ENCODE assay signal across 8 mouse cellular contexts in the genomic region with DNA sequence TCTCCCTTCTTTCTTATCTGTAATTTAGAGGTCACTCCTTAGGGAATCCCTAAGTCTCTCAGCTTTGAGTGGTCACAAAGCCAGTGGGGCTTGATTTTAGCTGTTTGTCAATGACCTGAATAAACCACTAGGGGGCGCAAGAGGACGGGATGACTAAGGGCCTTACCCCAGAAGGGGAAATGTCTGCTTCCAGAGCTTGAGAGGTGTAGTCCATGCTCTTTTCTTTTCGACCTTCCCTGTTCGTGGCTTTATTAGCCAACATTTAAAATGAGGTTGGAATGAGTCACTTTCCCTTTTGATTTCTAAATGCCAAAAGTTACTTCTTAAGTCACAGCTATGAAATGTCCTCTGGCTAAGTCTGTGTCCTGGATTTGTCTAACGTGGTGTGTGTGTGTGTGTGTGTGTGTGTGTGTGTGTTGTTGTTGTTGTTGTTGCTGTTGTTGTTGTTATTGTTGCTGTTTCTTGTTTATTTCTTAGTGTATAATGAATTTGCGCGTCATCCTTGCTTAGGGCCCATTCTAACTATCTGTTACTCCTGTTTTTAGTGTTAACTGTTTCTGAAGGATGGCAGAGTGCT.
DNase-seq lines count a peak whose midpoint lies in the region; ATAC-seq lines count a peak whose summit lies in the region.

No protein-coding gene starts in this region.

- H3K9me3 ChIP-seq in embryonic facial prominence, embryonic 11.5 days (replicated peaks; ENCODE audit: control insufficient read depth, low read length) = no peaks in the 10 kb centered on the region
- no peaks in the 10 kb centered on the region for H3K9me3 ChIP-seq in kidney, embryonic 16.5 days (ENCODE audit: low read length)
- H3K9me3 ChIP-seq in liver, embryonic 11.5 days (ENCODE audit: control insufficient read depth, low read length) = no peaks in the 10 kb centered on the region
- H3K9me3 ChIP-seq in stomach, embryonic 16.5 days (replicated peaks; ENCODE audit: control insufficient read depth, low read length) = no peaks in the 10 kb centered on the region

- peak; percentile 77 for DNase-seq in A20 (ENCODE audit: low read depth, low spot score)
- peak; percentile 91 for DNase-seq in adrenal gland, postnatal 14 days
- DNase-seq in embryonic facial prominence, embryonic 11.5 days (ENCODE audit: low spot score) = peak; percentile 90
- peak; percentile 67 to 83 for DNase-seq in heart, adult 9 months (ENCODE audit: low spot score in 2 of 2)
- DNase-seq in liver, embryonic 11.5 days (ENCODE audit: low spot score) = peak; percentile 41
- peak; percentile 69 for DNase-seq in neural tube, embryonic 10.5 days (ENCODE audit: extremely low spot score, low spot score)

- no peak; the same call in 1 of the 2 replicates for ATAC-seq in embryonic facial prominence, embryonic 11.5 days (replicated peaks; ENCODE audit: insufficient number of reproducible peaks, low FRiP score, low TSS enrichment, low read depth)
- peak; percentile 76; the same call in 1 of the 2 replicates for ATAC-seq in kidney, embryonic 16.5 days (ENCODE audit: low FRiP score, low TSS enrichment)
- ATAC-seq in liver, embryonic 11.5 days (replicated peaks; ENCODE audit: low FRiP score) = no peak
- ATAC-seq in stomach, embryonic 16.5 days (ENCODE audit: insufficient read depth, low FRiP score) = peak; percentile 83; the same call in 1 of the 2 replicates

- H3K27ac ChIP-seq in embryonic facial prominence, embryonic 11.5 days (replicated peaks; ENCODE audit: low read depth, low read length) = no peak overlapping the region
- H3K27ac ChIP-seq in kidney, embryonic 16.5 days (ENCODE audit: low read length) = no peak overlapping the region
- H3K27ac ChIP-seq in liver, embryonic 11.5 days (ENCODE audit: low read depth, low read length) = no peak overlapping the region
- H3K27ac ChIP-seq in stomach, embryonic 16.5 days (ENCODE audit: low read length) = peak overlapping the region; percentile 14; the same call in 1 of the 2 replicates

- no peak overlapping the region for H3K9ac ChIP-seq in embryonic facial prominence, embryonic 11.5 days (replicated peaks; ENCODE audit: low read length)
- no peak overlapping the region for H3K9ac ChIP-seq in kidney, embryonic 16.5 days (replicated peaks; ENCODE audit: low read length)
- no peak overlapping the region for H3K9ac ChIP-seq in liver, embryonic 11.5 days (ENCODE audit: low read depth, low read length)
- no peak overlapping the region for H3K9ac ChIP-seq in stomach, embryonic 16.5 days (ENCODE audit: low read length)

- H3K4me3 ChIP-seq in embryonic facial prominence, embryonic 11.5 days (ENCODE audit: low read depth, low read length) = no peak overlapping the region
- H3K4me3 ChIP-seq in kidney, embryonic 16.5 days (ENCODE audit: low read length) = no peak overlapping the region
- no peak overlapping the region for H3K4me3 ChIP-seq in liver, embryonic 11.5 days (ENCODE audit: low read depth, low read length)
- H3K4me3 ChIP-seq in stomach, embryonic 16.5 days (replicated peaks; ENCODE audit: low read length) = no peak overlapping the region

- WGBS in embryonic facial prominence, embryonic 11.5 days = 37% methylated on average over 7 of the region's 7 CpGs
- 37% methylated on average over 7 of the region's 7 CpGs for WGBS in kidney, embryonic 16.5 days
- WGBS in liver, embryonic 11.5 days = 37% methylated on average over 7 of the region's 7 CpGs
- WGBS in stomach, embryonic 16.5 days = 36% methylated on average over 7 of the region's 7 CpGs

- no peak overlapping the region for H3K4me2 ChIP-seq in embryonic facial prominence, embryonic 11.5 days (ENCODE audit: low read depth, low read length)
- H3K4me2 ChIP-seq in kidney, embryonic 16.5 days (replicated peaks; ENCODE audit: low read depth, low read length) = no peak overlapping the region
- H3K4me2 ChIP-seq in liver, embryonic 11.5 days = no peak overlapping the region
- no peak overlapping the region for H3K4me2 ChIP-seq in stomach, embryonic 16.5 days (ENCODE audit: low read depth, low read length)

- H3K27me3 ChIP-seq in embryonic facial prominence, embryonic 11.5 days (ENCODE audit: control insufficient read depth, insufficient read depth, low read length) = no peaks in the 10 kb centered on the region
- no peaks in the 10 kb centered on the region for H3K27me3 ChIP-seq in kidney, embryonic 16.5 days (ENCODE audit: insufficient read depth, low read length)
- H3K27me3 ChIP-seq in liver, embryonic 11.5 days (replicated peaks; ENCODE audit: control insufficient read depth, insufficient read depth, low read length) = 0 out of 2 replicates have a peak, but pooled peaks cover 5% of the 10 kb centered on the region
- no peaks in the 10 kb centered on the region for H3K27me3 ChIP-seq in stomach, embryonic 16.5 days (ENCODE audit: control insufficient read depth, insufficient read depth, low read length)

- H3K4me1 ChIP-seq in embryonic facial prominence, embryonic 11.5 days (ENCODE audit: control insufficient read depth, insufficient read depth, low read length) = no peaks in the 10 kb centered on the region
- H3K4me1 ChIP-seq in kidney, embryonic 16.5 days (ENCODE audit: insufficient read depth, low read length) = no peaks in the 10 kb centered on the region
- H3K4me1 ChIP-seq in liver, embryonic 11.5 days (replicated peaks; ENCODE audit: control insufficient read depth, insufficient read depth, low read length) = no peaks in the 10 kb centered on the region
- H3K4me1 ChIP-seq in stomach, embryonic 16.5 days (ENCODE audit: control insufficient read depth, insufficient read depth, low read length) = no peaks in the 10 kb centered on the region

- H3K36me3 ChIP-seq in embryonic facial prominence, embryonic 11.5 days (replicated peaks; ENCODE audit: control insufficient read depth, insufficient read depth, low read depth, low read length) = no peaks in the 10 kb centered on the region
- H3K36me3 ChIP-seq in kidney, embryonic 16.5 days (ENCODE audit: insufficient read depth, low read length) = 0 out of 2 replicates have a peak, but pooled peaks cover 5% of the 10 kb centered on the region
- no peaks in the 10 kb centered on the region for H3K36me3 ChIP-seq in liver, embryonic 11.5 days (ENCODE audit: control insufficient read depth, insufficient read depth, low read length)
- H3K36me3 ChIP-seq in stomach, embryonic 16.5 days (ENCODE audit: control insufficient read depth, insufficient read depth, low read length) = no peaks in the 10 kb centered on the region; the same call in 1 of the 2 replicates

Comparison
In these comparisons a context has a peak if more than half of its experiments do, and no peak if none do; other contexts are left out.
1. DNase-seq: peak in every context shown above with its lines; median percentile 91 in adrenal gland, postnatal 14 days; 90 in embryonic facial prominence, embryonic 11.5 days; 77 in A20; 75 in heart, adult 9 months; 69 in neural tube, embryonic 10.5 days; 41 in liver, embryonic 11.5 days.
2. ATAC-seq: peak in kidney, embryonic 16.5 days (single experiment) and stomach, embryonic 16.5 days (single experiment); none in embryonic facial prominence, embryonic 11.5 days (single experiment) and liver, embryonic 11.5 days (single experiment).